Mouse (Mus musculus): ENCODE data around the gene Ly6g6c. TPM values are rescaled to one million over a fixed set of nuclear protein-coding genes. Genes with fewer than 3 reads are reported as not detected.

Ly6g6c gene
- polyA plus RNA-seq (2012; rRNA removed) = 0.06 TPM in 1 of 2 replicates, not detected in the other

GRCm38 (mm10) chr17:35064951-35065947 is at the start of gene Ly6g6c:
Gene Ly6g6c (plus strand): TSS chr17:35065388.

GRCm38 (mm10) chr17:35016376-35016775 is 48.8 kb upstream of the Ly6g6c start, which contains the start of gene Vwa7:
Gene Vwa7 (plus strand): TSS chr17:35016579.

GRCm38 (mm10) chr17:35027277-35028068 is 37.7 kb upstream of the Ly6g6c start, which contains the start of gene Sapcd1:
Gene Sapcd1 (minus strand): TSS chr17:35028016.

GRCm38 (mm10) chr17:35046681-35047455 is 18.3 kb upstream of the Ly6g6c start, which contains the start of gene Msh5:
Gene Msh5 (minus strand): TSS chr17:35046745.

GRCm38 (mm10) chr17:35049561-35050016 is 15.6 kb upstream of the Ly6g6c start, which contains the start of gene Clic1:
Gene Clic1 (plus strand): TSS chr17:35049966.

GRCm38 (mm10) chr17:35058911-35059892 is 6.0 kb upstream of the Ly6g6c start, which contains the start of gene Ddah2:
Gene Ddah2 (plus strand): TSS chr17:35059035.

GRCm38 (mm10) chr17:35066084-35066483 is 896 bp downstream of the Ly6g6c start, which contains the start of gene Mpig6b:
Gene Mpig6b (minus strand): TSS chr17:35066184.

GRCm38 (mm10) chr17:35076507-35077176 is 11.5 kb downstream of the Ly6g6c start, which contains the start of gene Ly6g6e:
Gene Ly6g6e (plus strand): TSS chr17:35076902.

GRCm38 (mm10) chr17:35077786-35078233 is 12.6 kb downstream of the Ly6g6c start, which contains the start of gene Ly6g6d:
Gene Ly6g6d (minus strand): TSS chr17:35078065.

GRCm38 (mm10) chr17:35085208-35085865 is 20.1 kb downstream of the Ly6g6c start, which contains the start of gene Ly6g6f:
Gene Ly6g6f (minus strand): TSS chr17:35085610.

GRCm38 (mm10) chr17:35088825-35089644 is 23.8 kb downstream of the Ly6g6c start, which contains the start of gene Abhd16a:
Gene Abhd16a (plus strand): TSS chr17:35089263.

GRCm38 (mm10) chr17:35108097-35108496 is 42.9 kb downstream of the Ly6g6c start, which contains the start of gene Ly6g5c:
Gene Ly6g5c (plus strand): TSS chr17:35108279.

GRCm38 (mm10) chr17:35115046-35116019 is 50.1 kb downstream of the Ly6g6c start, which contains the start of gene Ly6g5b:
Gene Ly6g5b (minus strand): TSS chr17:35115428.

